Mouse (Mus musculus): ENCODE measurements around the gene Gm21891. TPM values are rescaled to one million over a fixed set of nuclear protein-coding genes. Genes with fewer than 3 reads are reported as not detected.

Gm21891 gene
- not detected for polyA plus RNA-seq (2017; shearing (Covaris generic))

GRCm38 (mm10) chrY:13133392-13133791 lies at the start of gene Gm21891:
Gene Gm21891, minus strand, starts transcription at chrY:13133492.

GRCm38 (mm10) chrY:13161668-13162067 lies 28.4 kb upstream of the Gm21891 start, which contains the start of gene Gm21425:
Gene Gm21425, plus strand, starts transcription at chrY:13161968.

Other genes with a start within 250 kb of the Gm21891 start
- gene Gm20807, start 90.6 kb downstream of the Gm21891 start, polyA plus RNA-seq (2017; shearing (Covaris generic)), result not detected
- not detected for gene Gm21425, start 28.5 kb upstream of the Gm21891 start, polyA plus RNA-seq (2017; shearing (Covaris generic))
- gene Gm21828, start 90.4 kb upstream of the Gm21891 start, polyA plus RNA-seq (2017; shearing (Covaris generic)), result not detected
- gene Gm21440, start 118.9 kb upstream of the Gm21891 start, polyA plus RNA-seq (2017; shearing (Covaris generic)), result not detected
- gene Gm21454, start 119.0 kb upstream of the Gm21891 start, polyA plus RNA-seq (2017; shearing (Covaris generic)), result not detected
- gene Gm21725, start 215.6 kb upstream of the Gm21891 start, polyA plus RNA-seq (2017; shearing (Covaris generic)), result not detected

All from activated CD4-positive, CD25-positive, alpha-beta regulatory T cell, adult 9 weeks (primary cell).